Mouse (Mus musculus) urinary bladder, postnatal 4 days (tissue): ENCODE data around the gene Ccdc69.

Experiments
- DNase-seq, 2 experiments: peaks; one replicate each; pipeline ENCODE4 v3.0.0; 2021 to 2022; ENCODE audit warnings: low spot score in 2 of 2

Ccdc69 gene

GRCm38 (mm10) chr11:55012551-55013521 lies 65.1 kb downstream of the Ccdc69 start:
- DNase-seq: no peak

GRCm38 (mm10) chr11:55011440-55011839 lies 66.5 kb downstream of the Ccdc69 start:
- no peak for DNase-seq

- no peak for DNase-seq
Measured at GRCm38 (mm10) chr11:55008230-55008629, 69.7 kb downstream of the Ccdc69 start.

- DNase-seq: no peak
Measured at GRCm38 (mm10) chr11:55005684-55006083, 72.2 kb downstream of the Ccdc69 start.

GRCm38 (mm10) chr11:55004970-55005502 lies 72.9 kb downstream of the Ccdc69 start:
- DNase-seq: no peak
